Mouse (Mus musculus) small intestine, adult 2 months (tissue): ENCODE data around the gene Klhl12.
"Not testable (repeated sequence)": the region's sequence is repeated elsewhere in the genome, so short reads cannot be mapped to it uniquely, and the experiment has no call there.

Experiments used
- CTCF ChIP-seq: fragments of 200-500 bp; IDR thresholded peaks from 2 replicates; pipeline ENCODE4 v1.5.1; 2012; ENCODE audit warnings: low read depth, mild to moderate bottlenecking, control low read depth, inconsistent platforms, low read length, moderate library complexity, mixed read lengths; ENCODE audit not compliant: insufficient replicate concordance, insufficient read length; ENCODE audit errors: extremely low read depth
- POLR2A ChIP-seq: fragments of 200-500 bp; IDR thresholded peaks from 2 replicates; pipeline ENCODE4 v1.6.1; 2012; ENCODE audit warnings: low read depth, mild to moderate bottlenecking, control low read depth, inconsistent platforms, low read length, moderate library complexity

DNA sequence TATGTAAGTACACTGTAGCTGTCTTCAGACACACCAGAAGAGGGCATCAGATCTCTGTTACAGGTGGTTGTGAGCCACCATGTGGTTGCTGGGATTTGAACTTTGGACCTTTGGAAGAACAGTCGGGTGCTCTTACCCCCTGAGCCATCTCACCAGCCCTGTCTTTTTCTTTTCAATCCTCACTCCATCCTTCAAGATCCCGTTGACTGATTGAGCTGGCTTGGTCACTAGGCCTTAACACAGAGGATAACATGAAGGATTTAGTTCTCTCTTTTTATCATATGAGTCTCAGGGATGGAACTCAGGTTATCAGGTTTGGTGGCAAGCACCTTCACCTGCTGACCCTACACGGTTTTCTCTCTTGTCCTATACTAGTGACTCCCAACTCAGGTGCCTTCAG lies 6.8 kb upstream of the Klhl12 start:
- TF ChIP-seq CTCF, POLR2A: not testable (repeated sequence)
